Comparison of ENCODE assay signal across 40 mouse cellular contexts in genomic region chr5:30138193-30138592, GRCm38 (mm10). TPM values are rescaled to one million over a fixed set of nuclear protein-coding genes. Genes with fewer than 3 reads are reported as not detected.
"Had no signal": no experiment of that assay in that cellular context is flagged by ENCODE, and none has a peak within 500 bp of the region (broad histone marks: within the 10 kb centered on the region; RNA-seq: fewer than 3 reads in every experiment).

No protein-coding gene starts in this region.

- H3K9ac ChIP-seq: limb, embryonic 12.5 days; limb, embryonic 13.5 days; limb, embryonic 15.5 days; liver, embryonic 12.5 days; liver, embryonic 13.5 days; liver, embryonic 14.5 days; liver, embryonic 15.5 days; liver, postnatal 0 days; lung, embryonic 14.5 days; lung, embryonic 15.5 days; midbrain, embryonic 12.5 days; midbrain, embryonic 13.5 days; midbrain, embryonic 15.5 days; neural tube, embryonic 12.5 days; neural tube, embryonic 13.5 days had no signal

- H3K27ac ChIP-seq: limb, embryonic 10.5 days; limb, embryonic 12.5 days; limb, embryonic 13.5 days; limb, embryonic 15.5 days; liver, embryonic 12.5 days; liver, embryonic 13.5 days; liver, embryonic 14.5 days; liver, embryonic 15.5 days; lung, embryonic 15.5 days; macrophage; midbrain, embryonic 12.5 days; midbrain, embryonic 13.5 days; midbrain, embryonic 15.5 days; neural tube, embryonic 12.5 days; neural tube, embryonic 13.5 days had no signal

- H3K4me1 ChIP-seq: limb, embryonic 10.5 days; limb, embryonic 12.5 days; limb, embryonic 13.5 days; limb, embryonic 15.5 days; liver, embryonic 12.5 days; liver, embryonic 13.5 days; liver, embryonic 15.5 days; lung, embryonic 15.5 days; midbrain, embryonic 12.5 days; midbrain, embryonic 13.5 days; midbrain, embryonic 15.5 days; neural tube, embryonic 12.5 days; neural tube, embryonic 13.5 days had no signal

- DNase-seq: left cerebral cortex, postnatal 4 days; liver; liver, embryonic 13.5 days; liver, postnatal 0 days; lung, adult 18-20 months; lung, adult 2 months; lung, embryonic 14.5 days; lung, postnatal 10 days; lung, postnatal 14 days; lung, postnatal 36 days; lung, postnatal 4 days; midbrain, embryonic 14.5 days had no signal

- H3K9me3 ChIP-seq: limb, embryonic 10.5 days; limb, embryonic 12.5 days; limb, embryonic 13.5 days; limb, embryonic 15.5 days; liver, embryonic 12.5 days; liver, embryonic 13.5 days; liver, embryonic 15.5 days; lung, embryonic 15.5 days; megakaryocyte, embryonic 14.5 days; midbrain, embryonic 12.5 days; midbrain, embryonic 13.5 days; midbrain, embryonic 15.5 days; neural tube, embryonic 12.5 days; neural tube, embryonic 13.5 days had no signal

- H3K27me3 ChIP-seq: limb, embryonic 12.5 days; limb, embryonic 13.5 days; limb, embryonic 15.5 days; liver, embryonic 12.5 days; liver, embryonic 13.5 days; liver, embryonic 15.5 days; lung, embryonic 15.5 days; megakaryocyte, embryonic 14.5 days; midbrain, embryonic 12.5 days; midbrain, embryonic 13.5 days; midbrain, embryonic 15.5 days; neural tube, embryonic 12.5 days; neural tube, embryonic 13.5 days had no signal

- H3K4me3 ChIP-seq: limb, embryonic 10.5 days; limb, embryonic 12.5 days; limb, embryonic 13.5 days; limb, embryonic 15.5 days; liver, embryonic 12.5 days; liver, embryonic 13.5 days; liver, embryonic 15.5 days; lung, embryonic 15.5 days; megakaryocyte, embryonic 14.5 days; midbrain, embryonic 12.5 days; midbrain, embryonic 13.5 days; midbrain, embryonic 15.5 days; myocyte; neural tube, embryonic 12.5 days; neural tube, embryonic 13.5 days had no signal

- ATAC-seq: liver, embryonic 12.5 days; liver, postnatal 0 days; lung, postnatal 0 days; midbrain, embryonic 13.5 days; midbrain, embryonic 15.5 days; midbrain, embryonic 16.5 days had no signal

- H3K4me2 ChIP-seq: limb, embryonic 12.5 days; limb, embryonic 13.5 days; limb, embryonic 15.5 days; liver, embryonic 11.5 days; liver, embryonic 12.5 days; liver, embryonic 13.5 days; liver, embryonic 15.5 days; lung, embryonic 14.5 days; lung, embryonic 15.5 days; midbrain, embryonic 12.5 days; midbrain, embryonic 13.5 days; midbrain, embryonic 15.5 days; neural tube, embryonic 12.5 days; neural tube, embryonic 13.5 days had no signal

RNA-seq across cellular contexts. Expression of gene 3110082J24Rik, which starts 32.3 kb away (rescaled TPM):
- total RNA-seq: liver, adult 2 months; megakaryocyte progenitor cell, adult 5-6 weeks; megakaryocyte, adult 5-6 weeks; megakaryocyte-erythroid progenitor cell, adult 5-6 weeks; monocyte, adult 5-6 weeks had no signal
- polyA plus RNA-seq: limb, embryonic 10.5 days; limb, embryonic 11.5 days; limb, embryonic 12.5 days; limb, embryonic 13.5 days; limb, embryonic 14.5 days; limb, embryonic 15.5 days; liver, adult 2 months; liver, embryonic 11.5 days; liver, embryonic 12.5 days; liver, embryonic 13.5 days; liver, embryonic 14.5 days; liver, embryonic 15.5 days; liver, embryonic 16.5 days; liver, postnatal 0 days; lung, adult 2 months; lung, embryonic 14.5 days; lung, embryonic 15.5 days; lung, embryonic 16.5 days; lung, postnatal 0 days; macrophage had no signal

RNA-seq across cellular contexts. Expression of gene Garem2, which starts 33.2 kb away (rescaled TPM):
- total RNA-seq: liver, adult 2 months; megakaryocyte progenitor cell, adult 5-6 weeks; megakaryocyte, adult 5-6 weeks; monocyte, adult 5-6 weeks had no signal
- polyA plus RNA-seq: liver, adult 2 months; macrophage had no signal
